8 mouse cellular contexts compared by ENCODE assay signal in genomic region chr1:87475076-87475895, GRCm38 (mm10). TPM values are rescaled to one million over a fixed set of nuclear protein-coding genes. Genes with fewer than 3 reads are reported as not detected.
DNase-seq lines count a peak whose midpoint lies in the region; ATAC-seq lines count a peak whose summit lies in the region.

No protein-coding gene starts in this region.

- H3K27ac ChIP-seq in kidney, embryonic 14.5 days (ENCODE audit: low read depth, low read length) = no peak overlapping the region
- no peak overlapping the region for H3K27ac ChIP-seq in hindbrain, embryonic 15.5 days (replicated peaks)
- H3K27ac ChIP-seq in midbrain, embryonic 10.5 days (replicated peaks) = peak overlapping the region; percentile 81

- ATAC-seq in kidney, embryonic 14.5 days (ENCODE audit: low FRiP score, low TSS enrichment) = peak; percentile 47
- ATAC-seq in hindbrain, embryonic 15.5 days (ENCODE audit: low FRiP score, low read depth) = peak; percentile 45
- ATAC-seq in cerebellum, adult (ENCODE audit: insufficient number of reproducible peaks, low FRiP score, low TSS enrichment) = no peak

- peak overlapping the region; percentile 34 for H3K4me3 ChIP-seq in kidney, embryonic 14.5 days (ENCODE audit: low read length)
- H3K4me3 ChIP-seq in hindbrain, embryonic 15.5 days = peak overlapping the region; percentile 43
- peak overlapping the region; percentile 59 for H3K4me3 ChIP-seq in midbrain, embryonic 10.5 days

- 2% methylated on average over 41 of the region's 42 CpGs for WGBS in kidney, embryonic 14.5 days
- 1% methylated on average over 41 of the region's 42 CpGs for WGBS in hindbrain, embryonic 15.5 days
- WGBS in midbrain, embryonic 10.5 days = 4% methylated on average over 38 of the region's 42 CpGs

- no peaks in the 10 kb centered on the region for H3K9me3 ChIP-seq in kidney, embryonic 14.5 days (ENCODE audit: control insufficient read depth, low read length)
- H3K9me3 ChIP-seq in hindbrain, embryonic 15.5 days = no peaks in the 10 kb centered on the region
- H3K9me3 ChIP-seq in midbrain, embryonic 10.5 days (replicated peaks) = no peaks in the 10 kb centered on the region

- H3K9ac ChIP-seq in kidney, embryonic 14.5 days (ENCODE audit: low read depth, low read length) = peak overlapping the region; percentile 37
- H3K9ac ChIP-seq in hindbrain, embryonic 15.5 days = peak overlapping the region; percentile 51

- no peaks in the 10 kb centered on the region for H3K36me3 ChIP-seq in kidney, embryonic 14.5 days (ENCODE audit: control insufficient read depth, insufficient read depth, low read length)
- H3K36me3 ChIP-seq in hindbrain, embryonic 15.5 days = no peaks in the 10 kb centered on the region
- H3K36me3 ChIP-seq in midbrain, embryonic 10.5 days = no peaks in the 10 kb centered on the region

- H3K4me2 ChIP-seq in kidney, embryonic 14.5 days (replicated peaks; ENCODE audit: low read depth, low read length) = peak overlapping the region; percentile 59
- peak overlapping the region; percentile 97 for H3K4me2 ChIP-seq in hindbrain, embryonic 15.5 days

- H3K4me1 ChIP-seq in kidney, embryonic 14.5 days (ENCODE audit: control insufficient read depth, insufficient read depth, low read length) = no peaks in the 10 kb centered on the region
- H3K4me1 ChIP-seq in hindbrain, embryonic 15.5 days (replicated peaks) = peaks cover 10% of the 10 kb centered on the region
- peaks cover 14% of the 10 kb centered on the region for H3K4me1 ChIP-seq in midbrain, embryonic 10.5 days

- peaks cover 16% of the 10 kb centered on the region for H3K27me3 ChIP-seq in kidney, embryonic 14.5 days (ENCODE audit: control insufficient read depth, insufficient read depth, low read length)
- H3K27me3 ChIP-seq in hindbrain, embryonic 15.5 days = peaks cover 17% of the 10 kb centered on the region; the same call in 1 of the 2 replicates
- peaks cover 41% of the 10 kb centered on the region for H3K27me3 ChIP-seq in midbrain, embryonic 10.5 days (ENCODE audit: low read depth, poor library complexity, severe bottlenecking)

- DNase-seq in kidney, adult 11 months = no peak
- peak; percentile 29 for DNase-seq in embryo, embryonic 10.5 days (ENCODE audit: low spot score)
- peak; percentile 39 for DNase-seq in midbrain, embryonic 10.5 days (ENCODE audit: low spot score)
- DNase-seq in adrenal gland, postnatal 36 days = no peak
- no peak for DNase-seq in adrenal gland, postnatal 4 days (ENCODE audit: low spot score in 2 of 2)

RNA-seq across cellular contexts. Expression of gene Snorc, which starts 5.2 kb away (rescaled TPM):
- polyA plus RNA-seq in kidney, embryonic 14.5 days (2014; fragmentation: Nextera tagmentation; extraction: Ambion mirVana) = not detected in 2 replicates
- 0.84 and 1.4 TPM in 2 replicates for polyA plus RNA-seq in hindbrain, embryonic 15.5 days (2015; fragmentation: Nextera tagmentation; extraction: Ambion mirVana)
- polyA plus RNA-seq in midbrain, embryonic 10.5 days (2016; fragmentation: Nextera tagmentation; extraction: Ambion mirVana) = not detected in 2 replicates
- not detected for total RNA-seq in adrenal gland, postnatal 36 days (2021)
- total RNA-seq in adrenal gland, postnatal 4 days (2021) = not detected

RNA-seq across cellular contexts. Expression of gene Neu2, which starts 34.4 kb away (rescaled TPM):
- 0.20 and 0.80 TPM in 2 replicates for polyA plus RNA-seq in kidney, embryonic 14.5 days (2014; fragmentation: Nextera tagmentation; extraction: Ambion mirVana)
- 0.43 and 0.73 TPM in 2 replicates for polyA plus RNA-seq in hindbrain, embryonic 15.5 days (2015; fragmentation: Nextera tagmentation; extraction: Ambion mirVana)
- not detected in 2 replicates for polyA plus RNA-seq in midbrain, embryonic 10.5 days (2016; fragmentation: Nextera tagmentation; extraction: Ambion mirVana)
- not detected for total RNA-seq in adrenal gland, postnatal 36 days (2021)
- under 1 TPM; 0.22 to 0.23 TPM for total RNA-seq in adrenal gland, postnatal 4 days (2021)

Comparison
In these comparisons a context has a peak if more than half of its experiments do, and no peak if none do; other contexts are left out.
1. DNase-seq: peak in embryo, embryonic 10.5 days (single experiment) and midbrain, embryonic 10.5 days (single experiment); none in kidney, adult 11 months (single experiment), adrenal gland, postnatal 36 days (0 of 2) and adrenal gland, postnatal 4 days (0 of 2).
2. Peak in every context shown above with its lines, with median percentiles within 50 percentile points of each other: H3K4me3 ChIP-seq.